Mouse (Mus musculus) liver, adult 2 months (tissue): ENCODE results near the gene D7Ertd443e. TPM values are rescaled to one million over a fixed set of nuclear protein-coding genes. Genes with fewer than 3 reads are reported as not detected.

Experiments
- DNase-seq: peaks from one replicate; pipeline ENCODE4 v3.0.0-alpha.2; 2011; ENCODE audit warnings: low read depth, low spot score; ENCODE audit errors: extremely low read depth
- H3K27ac ChIP-seq: fragments of 200-500 bp; replicated peaks from 2 replicates; pipeline ENCODE4 v1.5.1; 2012; ENCODE audit warnings: low read depth, mild to moderate bottlenecking, control low read depth, inconsistent platforms, low read length; ENCODE audit not compliant: insufficient read depth
- H3K27me3 ChIP-seq: fragments of 200-500 bp; 2 replicates; pipeline ENCODE4 v1.6.1; 2012; ENCODE audit warnings: mild to moderate bottlenecking, moderate library complexity, low read length, inconsistent platforms; ENCODE audit not compliant: control insufficient read depth, insufficient read depth
- H3K36me3 ChIP-seq: fragments of 200-500 bp; 2 replicates; pipeline ENCODE4 v1.6.1; 2012; ENCODE audit warnings: low read length, inconsistent platforms; ENCODE audit not compliant: control insufficient read depth, insufficient read depth
- H3K4me1 ChIP-seq: fragments of 200-500 bp; 2 replicates; pipeline ENCODE4 v1.6.1; 2011; ENCODE audit warnings: low read length; ENCODE audit not compliant: control insufficient read depth, insufficient read depth
- H3K4me3 ChIP-seq: fragments of 200-500 bp; 2 replicates; pipeline ENCODE4 v1.5.1; 2011; ENCODE audit warnings: low read depth, mild to moderate bottlenecking, control low read depth, low read length, moderate library complexity; ENCODE audit not compliant: insufficient read depth
- H3K79me2 ChIP-seq: fragments of 200-500 bp; 2 replicates; pipeline ENCODE4 v1.6.1; 2012; ENCODE audit warnings: inconsistent platforms, mild to moderate bottlenecking, low read length, moderate library complexity; ENCODE audit not compliant: control insufficient read depth, insufficient read depth
- H3K9ac ChIP-seq: fragments of 200-500 bp; 2 replicates; pipeline ENCODE4 v1.6.1; 2012; ENCODE audit warnings: low read depth, mild to moderate bottlenecking, control low read depth, inconsistent platforms, low read length
- CTCF ChIP-seq: fragments of 200-500 bp; IDR thresholded peaks from 2 replicates; pipeline ENCODE4 v1.5.1; 2011; ENCODE audit warnings: low read depth, low read length, control low read depth
- POLR2A ChIP-seq: fragments of 200-500 bp; IDR thresholded peaks from 2 replicates; pipeline ENCODE4 v1.6.1; 2011; ENCODE audit warnings: low read length, control low read depth; ENCODE audit not compliant: insufficient read depth; ENCODE audit errors: extremely low read depth
- WGBS: fragments of 180-500 bp; shearing (Covaris S2); methylation state at CpG from one replicate; pipeline ENCODE4 v1.1.7; 2018; 5-methylcytosine and 5-hydroxymethylcytosine counted together
- polyA plus RNA-seq: library from polyadenylated mRNA; depleted of rRNA; stranded (reverse); fragments of >200 nt; gene quantifications from 2 replicates; pipeline ENCODE4 v1.2.3, GENCODE M21; 2012
- total RNA-seq: library from RNA; depleted of rRNA; stranded (reverse); fragments of >200 nt; gene quantifications from 2 replicates; pipeline ENCODE4 v1.2.3, GENCODE M21; 2014

Gene D7Ertd443e
- total and polyA plus RNA-seq, 2 experiments: 0.09 TPM; not detected in 1

DNA sequence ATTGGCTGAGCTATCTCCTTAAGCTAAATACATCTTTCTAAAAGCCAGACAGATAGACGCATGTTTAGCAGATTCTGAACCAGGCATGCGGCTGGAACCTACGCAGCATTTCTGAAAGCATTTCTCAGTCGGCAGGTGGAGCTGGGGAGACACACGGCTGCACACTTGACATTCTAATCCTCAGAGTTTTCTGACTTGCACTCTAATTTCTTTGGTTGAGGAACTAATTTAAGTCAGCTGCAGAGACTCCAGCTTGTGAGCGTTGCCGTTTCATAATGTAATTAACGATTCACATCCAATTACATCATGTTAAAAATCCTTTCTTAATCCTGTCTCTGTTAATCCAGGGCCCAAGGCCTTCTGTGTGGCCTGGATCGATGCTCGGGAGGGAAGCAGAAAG lies 64.5 kb downstream of the D7Ertd443e start:
- TF ChIP-seq CTCF: no peak
- no peaks in the 10 kb centered on the region for H3K27me3 ChIP-seq
- WGBS: 91% methylated on average over 10 of the region's 10 CpGs
- no peaks in the 10 kb centered on the region for H3K79me2 ChIP-seq
- H3K36me3 ChIP-seq: no peaks in the 10 kb centered on the region
- H3K27ac ChIP-seq: no peak overlapping the region
- no peak overlapping the region for H3K4me3 ChIP-seq
- H3K9ac ChIP-seq: no peak overlapping the region
- DNase-seq: no peak
- no peaks in the 10 kb centered on the region for H3K4me1 ChIP-seq

DNA sequence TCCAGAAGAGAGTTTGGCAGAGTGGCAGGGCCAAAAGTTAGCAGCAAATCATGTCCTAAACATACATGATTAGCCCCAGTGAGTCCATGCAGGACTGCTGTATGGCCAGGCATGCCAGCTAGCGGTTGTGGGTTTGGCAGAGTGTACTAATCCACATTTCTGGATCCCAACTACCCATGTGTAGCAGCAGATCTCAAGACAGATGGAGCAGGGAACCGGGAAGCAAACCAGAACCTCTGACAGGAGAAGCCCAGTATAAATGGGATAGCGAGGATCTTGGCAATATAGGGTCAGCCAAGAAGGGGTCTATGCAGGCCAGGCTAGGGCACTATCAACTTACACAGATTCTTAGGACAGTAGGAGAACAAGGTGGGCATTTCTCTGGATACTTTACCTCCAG lies 83.4 kb downstream of the D7Ertd443e start:
- H3K36me3 ChIP-seq: no peaks in the 10 kb centered on the region
- H3K4me1 ChIP-seq: no peaks in the 10 kb centered on the region
- 96% methylated on average over 3 of the region's 3 CpGs for WGBS
- H3K4me3 ChIP-seq: no peak overlapping the region
- H3K79me2 ChIP-seq: no peaks in the 10 kb centered on the region
- no peaks in the 10 kb centered on the region for H3K27me3 ChIP-seq
- no peak overlapping the region for H3K27ac ChIP-seq
- no peak for TF ChIP-seq CTCF
- TF ChIP-seq POLR2A: no peak
- no peak overlapping the region for H3K9ac ChIP-seq
- no peak for DNase-seq

DNA sequence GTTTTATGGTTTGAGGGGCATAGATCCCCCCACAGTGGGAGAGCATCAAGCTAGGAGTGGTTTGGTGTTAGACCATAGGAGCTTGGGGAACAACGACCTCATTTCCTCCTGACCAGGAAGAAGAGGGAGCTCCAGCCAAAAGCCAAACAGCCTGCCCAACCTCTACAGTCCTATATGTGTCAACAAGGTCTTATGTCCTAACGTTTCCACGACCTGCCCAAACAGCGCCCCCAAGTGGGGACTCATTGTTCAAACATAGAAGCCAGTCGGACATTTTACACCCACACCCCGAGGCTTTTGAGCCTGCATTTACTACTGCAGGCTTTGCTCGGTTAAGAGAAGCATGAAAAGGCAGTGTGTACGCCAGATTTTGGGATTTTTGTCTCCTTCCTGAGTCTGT lies 84.2 kb downstream of the D7Ertd443e start:
- no peak for DNase-seq
- 50% methylated on average over 8 of the region's 8 CpGs for WGBS

DNA sequence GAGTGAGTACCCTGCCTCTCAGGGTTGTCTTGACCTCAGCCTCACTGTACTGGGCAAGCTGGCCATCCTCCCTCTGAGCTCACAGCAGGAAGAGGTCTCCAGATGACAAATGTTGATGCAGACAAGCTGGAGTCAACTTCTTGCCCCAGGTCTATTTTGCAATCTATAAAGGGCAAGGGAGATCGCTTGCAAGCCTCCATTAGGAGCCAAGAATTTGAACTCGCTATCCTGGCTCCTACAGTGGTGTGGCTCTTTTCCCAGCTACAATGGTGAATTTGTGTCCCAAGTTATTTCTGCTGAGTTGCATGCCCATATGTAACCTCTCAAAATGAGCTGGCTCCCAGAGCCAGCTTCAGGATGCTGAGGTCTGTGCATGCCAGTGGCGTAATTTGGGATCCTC lies 92.7 kb downstream of the D7Ertd443e start:
- Histone ChIP-seq H3K4me1 (no peaks in the 10 kb centered on the region), H3K36me3 (no peaks in the 10 kb centered on the region), H3K4me3 (no peak overlapping the region), H3K9ac (no peak overlapping the region), H3K27ac (no peak overlapping the region), H3K27me3 (no peaks in the 10 kb centered on the region), H3K79me2 (no peaks in the 10 kb centered on the region)
- TF ChIP-seq CTCF (no peak), POLR2A (no peak)
- 75% methylated on average over 3 of the region's 3 CpGs for WGBS
- no peak for DNase-seq

More for the DNA sequence above, 84.2 kb downstream of the D7Ertd443e start:
- peak; percentile 28; the same call in 1 of the 2 replicates for TF ChIP-seq CTCF
- no peak for TF ChIP-seq POLR2A
- Histone ChIP-seq H3K27me3 (no peaks in the 10 kb centered on the region), H3K27ac (no peak overlapping the region), H3K36me3 (no peaks in the 10 kb centered on the region), H3K9ac (no peak overlapping the region), H3K79me2 (no peaks in the 10 kb centered on the region), H3K4me3 (no peak overlapping the region), H3K4me1 (no peaks in the 10 kb centered on the region)

DNA sequence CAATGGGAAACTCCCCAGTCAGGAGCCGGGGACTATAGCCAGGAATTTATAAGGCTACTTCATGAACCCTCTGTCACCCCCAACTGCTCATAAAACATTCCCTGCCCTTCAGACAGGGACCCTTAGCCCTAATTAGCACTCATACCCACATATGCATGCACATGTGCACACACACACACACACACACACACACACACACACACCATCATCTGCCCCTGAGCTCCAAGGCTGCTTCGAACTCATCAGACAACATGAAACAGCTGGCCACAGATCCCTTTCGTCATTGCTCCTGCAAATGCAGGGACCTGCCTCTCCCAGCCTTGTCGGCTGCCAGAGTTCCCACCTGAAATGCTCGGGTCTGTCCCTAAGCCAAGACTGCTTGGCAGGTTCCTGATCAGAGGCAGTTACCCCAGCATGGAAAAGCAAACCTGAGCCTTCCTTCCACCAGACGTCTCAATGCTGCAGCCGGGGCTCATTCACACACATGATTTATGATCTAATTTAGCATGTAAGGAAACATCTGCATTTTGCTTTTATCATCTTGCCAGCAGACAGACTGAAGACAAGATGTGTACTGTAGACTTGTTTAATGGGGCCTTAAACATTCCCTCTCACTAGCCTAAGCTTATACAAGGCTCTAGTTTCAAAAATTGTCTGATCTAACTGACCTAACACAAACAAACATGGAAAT lies 95.7 kb downstream of the D7Ertd443e start:
- WGBS: 75% methylated on average over 7 of the region's 7 CpGs
- no peak for DNase-seq
- no peak for TF ChIP-seq CTCF
- TF ChIP-seq POLR2A: no peak
- Histone ChIP-seq H3K79me2 (no peaks in the 10 kb centered on the region), H3K4me3 (no peak overlapping the region), H3K9ac (no peak overlapping the region), H3K27me3 (no peaks in the 10 kb centered on the region), H3K36me3 (no peaks in the 10 kb centered on the region), H3K27ac (no peak overlapping the region), H3K4me1 (no peaks in the 10 kb centered on the region)

DNA sequence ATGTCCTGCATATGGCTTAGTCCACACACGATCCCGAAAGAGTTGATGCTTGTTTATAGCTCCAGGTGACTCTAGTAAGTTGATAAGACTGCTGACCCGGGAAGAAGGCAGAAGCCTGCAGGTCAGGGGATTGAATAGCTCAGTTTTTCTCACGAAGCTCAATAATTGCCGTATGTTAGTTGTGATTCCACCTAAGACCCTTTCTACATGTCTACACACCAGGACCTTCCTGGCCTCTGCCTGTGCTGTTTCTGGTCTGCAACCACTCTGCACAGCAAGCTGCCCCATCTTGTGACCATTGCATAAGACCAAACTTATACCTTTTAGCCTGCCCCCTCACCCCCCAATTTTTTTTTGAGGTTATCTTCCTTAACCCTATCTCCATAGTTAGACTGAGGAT lies 96.3 kb downstream of the D7Ertd443e start:
- Histone ChIP-seq H3K27me3 (no peaks in the 10 kb centered on the region), H3K4me3 (no peak overlapping the region), H3K4me1 (no peaks in the 10 kb centered on the region), H3K27ac (no peak overlapping the region), H3K9ac (no peak overlapping the region), H3K79me2 (no peaks in the 10 kb centered on the region), H3K36me3 (no peaks in the 10 kb centered on the region)
- 90% methylated on average over 5 of the region's 5 CpGs for WGBS
- TF ChIP-seq POLR2A (no peak), CTCF (no peak)
- DNase-seq: no peak
